Mouse (Mus musculus): ENCODE data around the gene Txnrd2.

DNA sequence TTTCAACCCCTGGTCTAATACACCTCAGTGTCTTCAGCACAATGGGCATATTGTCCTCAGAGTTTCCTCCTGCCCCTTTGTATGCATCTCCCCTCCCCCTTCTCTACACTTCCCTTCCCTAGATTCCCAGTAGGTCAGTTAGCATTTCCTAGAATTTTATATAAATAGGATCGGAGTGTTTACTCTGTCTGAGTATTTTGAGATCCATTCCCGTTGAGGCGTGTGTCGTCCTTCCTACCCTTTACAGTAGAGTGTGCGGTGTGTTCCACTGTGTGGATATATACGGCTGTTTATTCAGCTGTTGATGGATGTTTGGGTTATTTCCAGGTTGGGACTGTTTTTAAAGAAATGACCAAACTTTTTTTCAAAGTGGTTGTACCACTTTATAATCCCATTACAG is 87.3 kb downstream of the Txnrd2 start:
- TF ChIP-seq GATA1 (IDR thresholded peaks at IDR 0.05; ENCODE audit: low read length) = no peak
- no peak for TF ChIP-seq TAL1 (IDR thresholded peaks at IDR 0.05; ENCODE audit: low read length)
